Mouse (Mus musculus) kidney, adult 8-10 months (tissue): ENCODE results near the gene Marc2.

ENCODE experiments used
- DNase-seq, 2 experiments: peaks; one replicate each; pipeline ENCODE4 v3.0.0; 2022

Marc2 gene

GRCm38 (mm10) chr1:184846092-184846750 lies at the start of gene Marc2:
Marc2 (minus strand) TSS chr1:184846451.
- peak; percentile 69 to 72 for DNase-seq

- DNase-seq, result peak in 1 of 2 experiments; percentile 34
These were observed 45.7 kb upstream of the Marc2 start for GRCm38 (mm10) chr1:184891998-184892397.

GRCm38 (mm10) chr1:184889454-184889853 lies 43.2 kb upstream of the Marc2 start:
- DNase-seq, result no peak

- no peak for DNase-seq
These were observed 39.9 kb upstream of the Marc2 start for GRCm38 (mm10) chr1:184886160-184886559.

GRCm38 (mm10) chr1:184882281-184883268 lies 36.3 kb upstream of the Marc2 start, which contains the start of gene C130074G19Rik:
C130074G19Rik (minus strand) TSS chr1:184883218.
- DNase-seq, result peak; percentile 89 to 93

- peak in 1 of 2 experiments; percentile 63 for DNase-seq
These were observed 35.6 kb upstream of the Marc2 start for GRCm38 (mm10) chr1:184881861-184882260.

- no peak for DNase-seq
These were observed 35.0 kb upstream of the Marc2 start for GRCm38 (mm10) chr1:184881211-184881610.

GRCm38 (mm10) chr1:184878860-184879259 lies 32.6 kb upstream of the Marc2 start:
- peak; percentile 78 to 90 for DNase-seq

- no peak for DNase-seq
These were observed 31.1 kb upstream of the Marc2 start for GRCm38 (mm10) chr1:184877306-184877705.

- DNase-seq, result no peak
These were observed 27.7 kb upstream of the Marc2 start for GRCm38 (mm10) chr1:184873910-184874309.

GRCm38 (mm10) chr1:184872069-184872819 lies 26.0 kb upstream of the Marc2 start:
- DNase-seq, result peak; percentile 83 to 84

GRCm38 (mm10) chr1:184871506-184871905 lies 25.3 kb upstream of the Marc2 start:
- peak; percentile 61 to 74 for DNase-seq

- no peak for DNase-seq
These were observed 24.6 kb upstream of the Marc2 start for GRCm38 (mm10) chr1:184870646-184871385.

- DNase-seq, result peak; percentile 87 to 90
These were observed 23.8 kb upstream of the Marc2 start for GRCm38 (mm10) chr1:184869939-184870565.

- no peak for DNase-seq
These were observed 21.4 kb upstream of the Marc2 start for GRCm38 (mm10) chr1:184867640-184868120.

- DNase-seq, result no peak
These were observed 18.1 kb upstream of the Marc2 start for GRCm38 (mm10) chr1:184864381-184864801.

GRCm38 (mm10) chr1:184862636-184863035 lies 16.4 kb upstream of the Marc2 start:
- DNase-seq, result no peak

- no peak for DNase-seq
These were observed 15.3 kb upstream of the Marc2 start for GRCm38 (mm10) chr1:184861551-184861950.

GRCm38 (mm10) chr1:184860276-184860675 lies 14.0 kb upstream of the Marc2 start:
- no peak for DNase-seq

- peak in 1 of 2 experiments; percentile 65 for DNase-seq
These were observed 12.0 kb upstream of the Marc2 start for GRCm38 (mm10) chr1:184858253-184858652.

- DNase-seq, result no peak
These were observed 11.0 kb upstream of the Marc2 start for GRCm38 (mm10) chr1:184857216-184857615.
